Mouse (Mus musculus) hindlimb bud, embryonic 11.5 days (tissue): ENCODE measurements at regions not wholly inside any gene's neighbourhood (a gene's known extent, or its start where the extent isn't known, plus 50 kb on each side); places are given as distances from the start of the nearest gene placed in this dataset.

Experiments used
- DNase-seq: peaks from one replicate; pipeline ENCODE4 v3.0.0-alpha.2; 2012; ENCODE audit warnings: low read depth, low spot score; ENCODE audit errors: extremely low spot score

DNA sequence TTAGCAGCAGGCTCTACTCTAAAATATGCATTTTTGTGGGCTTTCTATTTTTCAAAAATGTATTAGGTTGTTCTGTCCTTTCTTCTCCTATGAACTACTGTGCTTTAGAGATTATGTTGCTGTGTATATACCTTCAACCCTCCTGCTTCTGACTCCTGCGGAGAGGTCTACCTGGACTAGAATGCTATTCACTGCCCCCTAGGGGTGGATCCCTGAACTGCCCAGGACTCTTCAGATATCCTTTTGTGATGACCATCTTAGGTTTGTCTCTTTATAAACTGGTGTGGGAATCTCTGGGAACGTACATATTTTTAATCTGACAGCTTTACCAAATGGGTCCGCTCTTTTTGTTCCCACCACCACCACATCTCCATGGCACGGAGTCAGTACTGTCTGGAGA lies 168.4 kb downstream of the Arrdc4 start:
- no peak for DNase-seq

DNA sequence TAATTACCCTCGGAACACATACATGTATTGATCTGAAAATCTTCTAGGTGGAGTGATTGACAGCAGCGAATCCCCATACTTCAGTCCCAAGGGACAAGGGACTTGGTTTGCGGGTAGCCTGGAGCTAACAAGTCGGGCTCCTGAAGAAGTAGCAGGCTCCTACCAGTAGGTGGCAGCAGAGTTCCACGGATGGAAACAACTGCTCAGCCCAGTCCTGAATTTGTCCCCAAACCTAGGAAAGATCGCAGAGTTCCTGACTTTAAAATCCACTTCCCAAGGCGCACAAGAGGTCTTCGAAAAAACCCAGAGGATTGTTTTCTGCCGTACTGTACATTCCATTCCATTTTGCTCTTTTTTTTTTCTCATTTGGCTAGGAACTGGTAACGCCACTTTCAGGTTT lies 169.4 kb downstream of the Arrdc4 start:
- peak; percentile 88 for DNase-seq

DNA sequence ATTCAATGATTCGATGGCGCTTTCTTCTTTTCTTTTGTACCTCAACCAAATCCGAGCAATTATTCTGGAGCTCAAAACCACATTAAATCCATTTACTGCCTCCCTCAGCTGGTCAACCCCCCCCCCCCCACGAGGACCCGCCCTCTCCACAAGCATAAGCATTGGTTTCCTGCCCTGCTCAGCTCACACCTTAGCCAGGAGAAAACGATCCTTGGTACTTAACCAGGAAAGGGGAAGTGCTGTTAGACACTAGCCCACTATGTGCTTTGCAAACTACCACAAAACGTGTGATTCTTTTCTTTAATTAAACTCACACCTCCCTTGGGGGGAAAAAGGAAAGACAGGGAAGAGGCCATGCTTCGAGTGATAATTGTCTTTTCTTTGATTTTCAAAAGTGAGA lies 169.8 kb downstream of the Arrdc4 start:
- no peak for DNase-seq

- no peak for DNase-seq
Observed at GRCm38 (mm10) chr7:68571315-68571714, 177.7 kb downstream of the Arrdc4 start.

DNA sequence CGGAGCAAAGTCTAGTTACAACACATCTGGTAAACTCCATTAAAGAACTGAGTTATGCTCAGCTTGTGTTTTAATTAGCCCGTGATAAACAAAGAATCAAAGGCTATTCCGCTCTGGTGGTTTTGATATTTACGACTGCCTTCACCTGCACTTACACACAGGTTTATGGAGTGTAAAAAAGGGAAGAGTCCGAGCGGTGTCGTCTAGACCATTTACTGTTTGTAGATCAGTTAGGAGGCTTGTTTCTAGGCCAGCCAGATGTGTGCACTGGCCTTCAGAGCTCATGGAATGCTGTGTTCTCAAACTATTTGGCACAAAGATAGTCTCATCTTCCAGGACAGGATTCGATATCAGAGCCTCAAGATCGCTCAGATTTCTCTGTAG lies 180.9 kb downstream of the Arrdc4 start:
- DNase-seq, result no peak

DNA sequence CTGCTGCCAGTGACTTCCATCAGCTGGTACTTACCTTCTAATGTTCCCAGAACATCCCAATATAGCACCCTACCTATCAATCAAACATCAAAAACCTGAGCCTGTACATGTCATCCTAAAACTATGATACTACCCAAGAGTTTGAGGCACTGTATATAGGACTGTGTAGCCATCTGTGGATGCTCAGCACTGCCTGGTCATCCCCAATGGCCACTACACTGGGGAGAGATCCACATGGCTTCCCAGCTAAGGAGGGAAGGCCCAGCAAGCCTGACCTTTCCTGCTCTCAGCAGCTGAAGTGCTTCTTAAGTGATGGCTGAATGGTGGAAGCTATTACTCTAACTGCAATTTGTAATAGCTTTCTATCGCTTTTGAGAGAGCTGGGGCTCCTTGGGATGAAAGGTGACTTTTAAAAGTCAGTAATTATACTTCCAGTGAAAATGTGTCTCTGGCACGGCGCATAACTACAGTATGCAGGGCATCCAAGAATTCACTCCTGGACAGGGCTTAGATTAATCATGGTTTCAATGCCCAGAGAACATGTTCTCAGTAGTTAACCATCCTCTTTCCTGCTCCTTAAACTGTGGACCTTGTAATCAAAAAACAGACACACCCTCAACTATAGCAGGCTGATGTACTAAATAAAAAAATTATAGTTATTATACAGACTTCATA lies 181.5 kb downstream of the Arrdc4 start:
- DNase-seq, result no peak

DNA sequence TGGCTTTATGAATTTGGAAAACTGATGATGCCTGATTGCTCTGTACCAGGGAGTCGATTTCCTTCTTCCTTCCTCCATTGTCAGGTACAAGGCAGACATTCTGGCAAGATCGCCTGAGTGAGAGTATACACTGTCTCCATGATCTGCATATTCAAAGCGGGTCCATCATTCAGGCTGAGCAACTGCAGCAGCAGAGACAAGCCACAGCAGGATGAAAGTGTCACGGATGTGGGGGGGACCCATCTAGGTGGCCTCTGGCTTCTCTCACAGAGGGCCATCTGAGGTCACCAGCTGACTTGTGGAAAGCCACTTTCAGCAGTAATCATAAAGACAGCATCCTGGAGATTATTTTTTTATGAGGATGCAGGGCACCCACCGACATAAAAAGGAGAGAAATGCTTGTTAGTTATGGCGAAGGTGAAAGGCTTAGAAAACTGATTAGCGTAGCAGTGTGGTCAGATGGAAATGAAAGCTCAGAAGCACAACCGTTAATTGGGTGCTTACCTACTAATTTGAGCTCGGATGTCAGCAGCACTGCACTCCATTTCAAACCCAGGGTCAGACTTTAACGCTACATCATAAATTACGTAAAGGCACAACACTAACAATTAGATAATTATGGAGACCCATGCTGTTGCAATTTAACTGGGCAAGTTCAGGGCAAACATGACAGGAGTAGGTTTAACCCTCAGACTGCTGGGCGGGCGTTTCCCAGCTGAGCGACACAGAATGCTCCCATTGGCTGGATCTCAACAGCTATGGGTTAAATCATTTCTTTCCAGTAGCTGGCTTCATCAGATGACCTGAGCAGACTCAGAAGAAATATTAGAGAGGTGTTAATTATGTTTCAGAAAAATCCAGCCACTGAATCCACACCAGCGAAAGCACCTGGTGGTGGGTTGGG lies 189.3 kb downstream of the Arrdc4 start:
- peak; percentile 68 for DNase-seq

- DNase-seq, result no peak
Observed at GRCm38 (mm10) chr7:68550330-68550729, 198.7 kb downstream of the Arrdc4 start.

DNA sequence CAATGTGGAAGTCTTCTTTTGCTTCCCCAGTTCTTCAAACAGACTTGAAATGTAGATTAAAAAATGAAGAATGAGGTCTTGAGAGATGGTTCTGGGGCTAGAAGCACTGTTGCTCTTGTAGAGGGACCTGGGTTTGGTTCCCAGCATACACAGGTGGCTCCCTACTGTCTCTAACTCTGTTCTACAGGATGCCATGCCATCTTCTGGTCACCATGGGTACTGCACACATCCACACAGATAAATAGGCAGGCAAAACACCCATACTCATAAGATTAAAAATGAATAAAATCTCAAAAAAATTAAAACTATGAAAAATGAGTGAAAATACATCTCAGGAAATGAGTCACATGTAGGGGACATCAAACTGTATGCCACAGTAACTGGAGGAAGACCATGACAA lies 200.9 kb downstream of the Arrdc4 start:
- DNase-seq, result no peak

GRCm38 (mm10) chr7:68544136-68544535 lies 204.9 kb downstream of the Arrdc4 start:
- no peak for DNase-seq

DNA sequence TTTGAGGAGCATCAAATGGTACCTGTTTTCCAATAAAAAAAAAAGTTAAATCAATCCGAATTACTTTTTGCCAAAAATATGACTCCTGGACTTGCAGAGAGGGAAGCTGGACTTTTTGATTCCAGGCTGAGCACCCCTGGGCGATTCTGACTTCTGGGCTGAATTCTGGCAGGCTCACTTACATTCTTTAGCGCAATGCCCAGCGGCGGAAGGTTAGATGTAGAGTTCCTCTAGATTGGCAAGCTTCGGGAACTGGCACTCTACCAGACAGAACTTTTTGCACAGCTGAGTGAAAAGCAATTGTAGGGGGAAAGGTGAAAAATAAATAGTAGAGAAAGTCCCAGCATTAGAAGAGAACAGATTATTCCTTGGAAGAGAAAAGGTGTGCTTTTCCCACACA lies 235.5 kb downstream of the Fam169b start:
- no peak for DNase-seq

- no peak for DNase-seq
Observed at GRCm38 (mm10) chr7:68491143-68491810, 217.6 kb downstream of the Fam169b start.

DNA sequence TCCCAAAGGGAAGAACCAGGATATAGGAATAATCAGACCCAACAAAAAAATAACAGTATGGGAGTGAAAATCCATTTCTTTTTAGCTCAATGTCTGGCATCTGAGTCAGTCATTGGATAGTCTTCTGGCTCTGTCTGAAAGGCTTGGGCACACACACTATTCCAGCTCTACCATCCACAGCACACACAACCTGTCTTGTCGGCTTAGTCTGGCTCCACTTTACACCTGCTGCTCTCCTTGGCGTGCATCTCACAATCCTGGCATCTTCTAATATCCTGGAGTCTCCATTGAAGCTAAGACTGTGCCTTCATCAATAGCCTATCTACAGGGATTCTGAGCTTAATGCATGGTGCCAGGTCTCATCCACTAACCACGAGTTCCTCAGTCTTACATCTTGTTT lies 213.0 kb downstream of the Fam169b start:
- no peak for DNase-seq

DNA sequence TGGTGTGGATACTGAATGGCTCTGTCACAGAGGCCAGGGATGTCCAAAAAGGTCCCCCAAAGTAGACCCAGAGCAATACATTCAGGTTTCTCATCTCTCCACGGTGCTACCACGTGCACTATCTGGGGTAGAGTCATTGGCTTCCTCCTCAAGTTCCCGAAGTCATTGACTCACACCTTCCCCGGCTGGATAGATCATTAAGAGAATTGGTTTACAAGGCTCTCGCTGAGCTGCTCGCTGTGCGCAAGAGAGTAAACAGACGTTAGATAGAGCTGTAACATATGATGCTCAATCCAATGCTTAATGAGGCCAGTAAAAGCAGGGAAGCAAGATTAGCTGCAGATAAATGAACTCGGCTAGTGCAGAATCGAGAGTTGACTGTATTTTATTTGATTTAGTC lies 208.9 kb downstream of the Fam169b start:
- no peak for DNase-seq

DNA sequence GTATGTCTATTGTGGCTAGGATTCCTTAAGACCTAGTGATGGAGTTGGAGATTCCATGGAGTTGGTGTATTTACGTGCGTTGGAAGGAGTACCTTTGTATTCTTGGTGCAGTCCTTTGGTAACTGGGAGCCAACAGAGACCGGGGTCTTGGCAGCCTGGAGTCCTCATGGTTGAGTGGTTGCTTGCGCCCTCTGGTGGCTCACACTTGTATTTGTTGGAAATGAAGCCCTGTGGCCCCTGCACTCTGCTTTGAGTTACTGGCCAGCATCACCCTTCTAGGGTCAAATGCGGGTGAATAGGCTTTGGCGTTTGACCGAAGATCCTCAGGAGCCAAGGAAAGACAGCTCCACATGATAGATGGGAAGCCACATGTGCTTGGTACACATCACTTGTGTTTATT lies 207.1 kb downstream of the Fam169b start:
- DNase-seq, result no peak

GRCm38 (mm10) chr7:68480336-68480735 lies 206.7 kb downstream of the Fam169b start:
- DNase-seq, result no peak

DNA sequence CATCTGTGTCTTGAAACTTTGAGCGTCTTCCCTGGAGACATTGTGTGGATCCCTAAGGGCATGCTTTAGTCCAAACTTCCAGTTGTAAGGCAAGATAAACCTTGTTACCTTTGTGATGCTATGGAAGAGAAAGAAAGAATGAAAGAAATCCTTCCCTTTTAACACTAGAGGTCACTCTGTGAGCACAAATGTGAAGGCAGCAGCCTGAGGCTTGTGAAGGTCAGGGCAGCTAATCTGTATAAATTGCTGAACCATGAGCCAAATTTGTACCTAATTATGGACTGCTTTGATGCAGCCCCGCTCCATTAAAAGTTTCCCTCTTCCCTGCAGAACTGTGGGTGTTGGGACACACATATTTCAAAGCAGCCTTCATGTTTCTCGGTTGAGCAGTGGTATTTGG lies 204.4 kb downstream of the Fam169b start:
- no peak for DNase-seq

DNA sequence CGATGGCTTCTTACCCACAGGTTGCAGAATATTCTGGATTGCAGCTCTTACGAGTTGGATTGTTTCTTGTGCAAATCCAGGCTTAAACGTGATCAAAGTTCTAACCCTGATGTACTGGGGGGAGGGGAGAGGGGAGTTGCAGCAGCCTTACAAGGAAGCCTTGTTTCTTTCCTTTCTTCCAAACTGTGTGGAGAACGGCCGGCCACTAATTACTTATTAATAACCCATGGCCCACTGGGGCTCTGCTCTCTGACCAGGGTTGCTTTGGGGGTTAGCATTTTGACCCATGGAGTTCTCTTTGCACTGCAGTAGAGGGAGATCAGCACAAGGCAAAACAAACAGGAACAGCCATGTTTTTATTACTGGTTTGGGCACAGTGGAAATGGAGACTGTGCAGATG lies 199.2 kb downstream of the Fam169b start:
- DNase-seq, result no peak

DNA sequence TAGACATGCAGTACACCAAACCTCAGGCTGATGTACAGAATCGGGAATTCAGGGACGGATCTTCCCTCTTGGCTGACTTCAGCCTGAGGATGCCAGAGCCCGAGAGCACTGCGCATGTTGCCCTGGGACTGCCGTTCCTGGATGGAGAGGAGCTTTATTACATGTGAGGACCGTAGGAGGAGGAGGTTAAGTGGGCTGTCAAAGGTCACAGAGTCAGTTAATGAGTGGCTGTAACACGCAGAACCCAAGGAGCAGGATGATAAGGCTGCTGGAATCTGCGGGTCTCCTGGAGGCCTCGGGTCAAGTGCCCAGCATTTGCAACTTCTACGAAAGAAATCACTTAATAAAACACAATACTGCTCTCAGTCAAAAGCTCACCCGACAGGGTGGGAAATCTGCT lies 197.3 kb downstream of the Fam169b start:
- no peak for DNase-seq

- no peak for DNase-seq
Observed at GRCm38 (mm10) chr7:68468574-68468973, 194.9 kb downstream of the Fam169b start.

- no peak for DNase-seq
Observed at GRCm38 (mm10) chr7:68457842-68458241, 184.2 kb downstream of the Fam169b start.

DNA sequence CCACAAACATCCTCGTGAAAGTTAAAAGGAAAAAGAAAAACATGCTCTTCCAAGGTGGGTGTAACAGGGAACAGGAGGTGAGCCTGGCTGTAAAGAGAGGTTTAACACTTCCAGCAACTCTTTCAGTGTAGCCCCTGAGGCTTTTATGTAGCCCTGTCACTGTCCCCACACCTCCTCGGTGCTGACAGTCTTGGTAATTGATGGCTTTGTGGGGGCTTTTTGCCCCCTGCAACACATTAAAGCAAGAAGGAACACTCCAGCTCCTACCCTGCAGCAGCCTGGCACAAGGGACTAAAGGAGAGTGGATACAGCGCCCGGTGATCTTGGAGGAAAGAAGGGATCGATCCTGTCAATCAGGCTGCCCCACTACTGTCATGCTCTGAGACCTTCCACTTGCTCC lies 181.8 kb downstream of the Fam169b start:
- DNase-seq, result no peak
